Mouse (Mus musculus): ENCODE data around the gene 4930519G04Rik.

DNA sequence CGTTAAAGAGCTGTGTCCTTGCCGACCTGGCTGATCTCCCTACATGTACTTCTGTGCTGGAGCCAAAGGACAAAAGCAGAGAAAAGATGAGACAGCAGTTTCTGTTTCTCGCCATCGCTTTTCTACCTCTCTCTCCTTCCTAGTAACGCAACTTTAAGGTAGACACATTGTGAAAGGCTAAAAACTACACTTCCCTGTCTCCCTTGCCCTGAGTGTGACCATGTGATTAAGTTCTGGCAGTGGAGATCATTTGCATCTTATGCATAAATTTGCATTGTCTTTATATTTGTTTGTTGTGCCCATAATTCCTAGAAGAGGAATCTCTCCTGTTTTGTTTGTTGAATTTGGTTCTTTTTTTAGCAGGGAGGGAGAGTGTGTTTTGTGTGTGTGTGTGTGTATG, 62.4 kb downstream of the 4930519G04Rik start:
- no peak for TF ChIP-seq TAL1 (IDR thresholded peaks at IDR 0.05; ENCODE audit: low read length)
- TF ChIP-seq GATA1 (IDR thresholded peaks at IDR 0.05; ENCODE audit: low read length), result no peak

Measured in erythroblast, embryonic 14.5 days (primary cell).